Comparison of ENCODE assay signal across 8 mouse cellular contexts in the genomic region with DNA sequence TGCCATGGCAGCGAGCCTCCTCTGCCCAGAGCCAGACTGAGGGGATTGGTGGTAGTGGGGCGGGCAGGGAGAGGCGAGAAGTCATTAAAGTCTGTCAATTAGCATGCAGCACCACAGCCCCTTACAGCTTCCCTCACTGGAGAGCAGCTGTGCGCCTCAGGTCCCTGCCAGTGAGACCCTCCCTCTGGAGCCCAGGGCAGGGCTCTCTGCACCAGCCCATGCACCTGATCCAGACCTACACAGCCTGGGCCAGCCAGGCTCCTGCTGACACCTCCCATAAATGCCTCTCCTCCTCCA.
A peak's percentile ranks its signal among the peaks of the same experiment; 100 is the strongest.
DNase-seq lines count a peak whose midpoint lies in the region; ATAC-seq and TF ChIP-seq lines count a peak whose summit lies in the region.

No protein-coding gene starts in this region.

- no peak overlapping the region for H3K4me3 ChIP-seq in hindbrain, embryonic 15.5 days
- H3K4me3 ChIP-seq in midbrain, embryonic 10.5 days: peak overlapping the region; percentile 35
- no peak overlapping the region for H3K4me3 ChIP-seq in thymus, adult 2 months (ENCODE audit: control insufficient read depth, insufficient read depth, low read length)

- H3K27me3 ChIP-seq in hindbrain, embryonic 15.5 days: no peaks in the 10 kb centered on the region
- H3K27me3 ChIP-seq in midbrain, embryonic 10.5 days (ENCODE audit: low read depth, poor library complexity, severe bottlenecking): peaks cover 23% of the 10 kb centered on the region
- H3K27me3 ChIP-seq in thymus, adult 2 months (ENCODE audit: control insufficient read depth, insufficient read depth, low read length): no peaks in the 10 kb centered on the region

- no peak for TF ChIP-seq CTCF in thymus, adult 2 months (IDR thresholded peaks at IDR 0.05; ENCODE audit: borderline replicate concordance, control insufficient read depth, extremely low read depth, insufficient read depth, low read length, poor library complexity)

- H3K4me1 ChIP-seq in hindbrain, embryonic 15.5 days (replicated peaks): peaks cover 60% of the 10 kb centered on the region
- peaks cover 76% of the 10 kb centered on the region for H3K4me1 ChIP-seq in midbrain, embryonic 10.5 days
- no peaks in the 10 kb centered on the region for H3K4me1 ChIP-seq in thymus, adult 2 months (replicated peaks; ENCODE audit: control insufficient read depth, insufficient read depth, low read length)

- H3K27ac ChIP-seq in hindbrain, embryonic 15.5 days (replicated peaks): peak overlapping the region; percentile 93
- H3K27ac ChIP-seq in midbrain, embryonic 10.5 days (replicated peaks): peak overlapping the region; percentile 93
- no peak overlapping the region for H3K27ac ChIP-seq in thymus, adult 2 months (ENCODE audit: control insufficient read depth, insufficient read depth, low read length)

- 4% methylated on average over 4 of the region's 4 CpGs for WGBS in hindbrain, embryonic 15.5 days
- 1% methylated on average over 4 of the region's 4 CpGs for WGBS in midbrain, embryonic 10.5 days
- WGBS in thymus, adult 2 months: 66% methylated on average over 4 of the region's 4 CpGs

- peak; percentile 94 for ATAC-seq in hindbrain, embryonic 15.5 days (ENCODE audit: low FRiP score, low read depth)
- no peak for ATAC-seq in megakaryocyte-erythroid progenitor cell, adult 5-6 weeks (replicated peaks; ENCODE audit: low FRiP score, low TSS enrichment, poor library complexity, severe bottlenecking)

- H3K4me2 ChIP-seq in hindbrain, embryonic 15.5 days: peak overlapping the region; percentile 28

- no peaks in the 10 kb centered on the region for H3K9me3 ChIP-seq in hindbrain, embryonic 15.5 days
- H3K9me3 ChIP-seq in midbrain, embryonic 10.5 days (replicated peaks): no peaks in the 10 kb centered on the region

- no peak for TF ChIP-seq POLR2A in thymus, adult 2 months (IDR thresholded peaks at IDR 0.05; ENCODE audit: control insufficient read depth, extremely low read depth, insufficient read depth, low read length, poor library complexity)

- peak overlapping the region; percentile 35; the same call in 1 of the 2 replicates for H3K9ac ChIP-seq in hindbrain, embryonic 15.5 days

- no peaks in the 10 kb centered on the region for H3K36me3 ChIP-seq in hindbrain, embryonic 15.5 days
- H3K36me3 ChIP-seq in midbrain, embryonic 10.5 days: no peaks in the 10 kb centered on the region
- no peaks in the 10 kb centered on the region for H3K36me3 ChIP-seq in thymus, adult 2 months (ENCODE audit: control insufficient read depth, insufficient read depth, low read length)

- peak; percentile 85 for DNase-seq in brain, embryonic 18.5 days (ENCODE audit: low read depth, low spot score)
- DNase-seq in embryo, embryonic 9.5 days (ENCODE audit: extremely low spot score): peak; percentile 59
- DNase-seq in midbrain, embryonic 10.5 days (ENCODE audit: low spot score): peak; percentile 94
- no peak for DNase-seq in adrenal gland, adult 18-20 months (ENCODE audit: low spot score in 2 of 2)
- DNase-seq in thymus, adult 2 months: no peak
- no peak for DNase-seq in urinary bladder, postnatal 10 days (ENCODE audit: low spot score)

Comparison
In these comparisons a context has a peak if more than half of its experiments do, and no peak if none do; other contexts are left out.
1. DNase-seq: peak in brain, embryonic 18.5 days (single experiment), embryo, embryonic 9.5 days (single experiment) and midbrain, embryonic 10.5 days (single experiment); none in adrenal gland, adult 18-20 months (0 of 2), thymus, adult 2 months (single experiment) and urinary bladder, postnatal 10 days (single experiment).